Mouse (Mus musculus) inflammation-experienced regulatory T-cells, adult 6 months (primary cell): ENCODE data around the gene Casp1. TPM values are rescaled to one million over a fixed set of nuclear protein-coding genes. Genes with fewer than 3 reads are reported as not detected.

Source experiments
- polyA plus RNA-seq, 3 experiments: library from polyadenylated mRNA; unstranded; fragments of 100-300 nt; shearing (Covaris generic); gene quantifications; one replicate each; pipeline ENCODE4 v1.2.1; 2017

The Casp1 gene
- polyA plus RNA-seq, 3 experiments from 2014 or later = 116 to 152 (median 141) TPM

Other genes starting within 250 kb of the Casp1 start
- 100 to 1,000 TPM in 2 of 3 experiments, 10 to 100 TPM in 1; 91.5 to 199 (median 166) TPM for gene Casp4, start 10.3 kb downstream of the Casp1 start, polyA plus RNA-seq
- gene Casp12, start 46.9 kb downstream of the Casp1 start, polyA plus RNA-seq = not detected